ENCODE assay signal across 20 mouse cellular contexts in the genomic region with DNA sequence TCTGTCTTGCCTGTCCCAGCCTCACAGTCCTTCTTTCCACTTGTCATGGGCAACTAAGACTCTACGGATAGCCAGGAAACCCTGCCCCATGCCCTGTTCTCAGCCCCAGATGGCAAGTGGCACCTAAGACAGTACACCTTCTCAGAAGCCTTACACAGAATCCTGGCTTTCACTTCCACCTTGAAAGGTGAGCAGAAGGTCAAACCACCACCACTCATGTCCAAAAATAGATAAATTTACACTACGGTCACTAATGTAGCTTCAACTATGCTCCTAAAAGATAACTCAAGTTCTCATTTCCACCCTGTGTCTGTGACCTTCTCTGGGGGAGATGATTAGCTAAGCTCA. TPM values are rescaled to one million over a fixed set of nuclear protein-coding genes. Genes with fewer than 3 reads are reported as not detected.
A peak's percentile ranks its signal among the peaks of the same experiment; 100 is the strongest.
DNase-seq lines count a peak whose midpoint lies in the region; ATAC-seq and TF ChIP-seq lines count a peak whose summit lies in the region.
"Had no signal": no experiment of that assay in that cellular context is flagged by ENCODE, and none has a peak within 500 bp of the region (broad histone marks: within the 10 kb centered on the region; RNA-seq: fewer than 3 reads in every experiment).

No protein-coding gene starts in this region.

- peak overlapping the region; percentile 62 for H3K27ac ChIP-seq in heart, embryonic 16.5 days (ENCODE audit: low read length)
- H3K27ac ChIP-seq in lung, postnatal 0 days (ENCODE audit: low read length): no peak overlapping the region
- peak overlapping the region; percentile 85 for H3K27ac ChIP-seq in bone marrow macrophage, adult 2 months (ENCODE audit: insufficient read depth, low read depth, low read length)
- peak overlapping the region; percentile 96 for H3K27ac ChIP-seq in macrophage
- H3K27ac ChIP-seq in midbrain, postnatal 0 days (ENCODE audit: low read depth, low read length): no peak overlapping the region
- H3K27ac ChIP-seq: hindbrain, embryonic 13.5 days; lung, embryonic 15.5 days; neural tube, embryonic 13.5 days; stomach, embryonic 15.5 days had no signal

- H3K27me3 ChIP-seq in heart, embryonic 16.5 days (ENCODE audit: control insufficient read depth, insufficient read depth, low read length): no peaks in the 10 kb centered on the region
- H3K27me3 ChIP-seq in lung, postnatal 0 days (replicated peaks; ENCODE audit: insufficient read depth, low read length): no peaks in the 10 kb centered on the region
- no peaks in the 10 kb centered on the region for H3K27me3 ChIP-seq in midbrain, postnatal 0 days (ENCODE audit: insufficient read depth, low read length)
- H3K27me3 ChIP-seq: hindbrain, embryonic 13.5 days; lung, embryonic 15.5 days; neural tube, embryonic 13.5 days; stomach, embryonic 15.5 days had no signal

- no peak overlapping the region for H3K4me3 ChIP-seq in heart, embryonic 16.5 days (ENCODE audit: low read length)
- H3K4me3 ChIP-seq in lung, postnatal 0 days (ENCODE audit: low read depth, low read length): no peak overlapping the region
- peak overlapping the region; percentile 17 for H3K4me3 ChIP-seq in bone marrow macrophage, adult 2 months (ENCODE audit: insufficient read depth, low read length)
- no peak overlapping the region for H3K4me3 ChIP-seq in macrophage (ENCODE audit: inconsistent target)
- no peak overlapping the region for H3K4me3 ChIP-seq in midbrain, postnatal 0 days (ENCODE audit: low read depth, low read length)
- H3K4me3 ChIP-seq: erythroblast, embryonic 14.5 days; hindbrain, embryonic 13.5 days; lung, embryonic 15.5 days; neural tube, embryonic 13.5 days; stomach, embryonic 15.5 days had no signal

- ATAC-seq in heart, embryonic 16.5 days (replicated peaks; ENCODE audit: extremely low read depth, insufficient read depth, low FRiP score): no peak
- ATAC-seq in lung, postnatal 0 days: no peak
- no peak for ATAC-seq in midbrain, postnatal 0 days (ENCODE audit: low FRiP score)
- ATAC-seq: forebrain, embryonic 14.5 days had no signal

- peaks cover 38% of the 10 kb centered on the region for H3K4me1 ChIP-seq in heart, embryonic 16.5 days (ENCODE audit: control insufficient read depth, insufficient read depth, low read length)
- H3K4me1 ChIP-seq in lung, postnatal 0 days (ENCODE audit: insufficient read depth, low read depth, low read length): peaks cover 5% of the 10 kb centered on the region; the same call in 1 of the 2 replicates
- peaks cover 70% of the 10 kb centered on the region for H3K4me1 ChIP-seq in bone marrow macrophage, adult 2 months (ENCODE audit: control insufficient read depth, insufficient read depth, low read length)
- H3K4me1 ChIP-seq in midbrain, postnatal 0 days (ENCODE audit: insufficient read depth, low read length): no peaks in the 10 kb centered on the region
- H3K4me1 ChIP-seq: hindbrain, embryonic 13.5 days; neural tube, embryonic 13.5 days had no signal

- TF ChIP-seq POLR2A in bone marrow macrophage, adult 2 months (IDR thresholded peaks at IDR 0.05; ENCODE audit: borderline replicate concordance, low read depth, low read length): no peak

- 0 out of 2 replicates have a peak, but pooled peaks cover 5% of the 10 kb centered on the region for H3K9me3 ChIP-seq in heart, embryonic 16.5 days (replicated peaks; ENCODE audit: control insufficient read depth, low read length)
- H3K9me3 ChIP-seq in lung, postnatal 0 days (ENCODE audit: low read length): no peaks in the 10 kb centered on the region
- H3K9me3 ChIP-seq in midbrain, postnatal 0 days (ENCODE audit: low read length): no peaks in the 10 kb centered on the region
- H3K9me3 ChIP-seq: lung, embryonic 15.5 days; neural tube, embryonic 13.5 days; stomach, embryonic 15.5 days had no signal

- peaks cover 85% of the 10 kb centered on the region for H3K79me2 ChIP-seq in macrophage (ENCODE audit: inconsistent target)

- peaks cover 8% of the 10 kb centered on the region for H3K36me3 ChIP-seq in heart, embryonic 16.5 days (ENCODE audit: control insufficient read depth, insufficient read depth)
- no peaks in the 10 kb centered on the region for H3K36me3 ChIP-seq in lung, postnatal 0 days (ENCODE audit: insufficient read depth, low read length)
- peaks cover 16% of the 10 kb centered on the region for H3K36me3 ChIP-seq in macrophage (ENCODE audit: inconsistent target)
- no peaks in the 10 kb centered on the region for H3K36me3 ChIP-seq in midbrain, postnatal 0 days (ENCODE audit: insufficient read depth, low read length)
- H3K36me3 ChIP-seq: hindbrain, embryonic 13.5 days; lung, embryonic 15.5 days; neural tube, embryonic 13.5 days; stomach, embryonic 15.5 days had no signal

- no peak overlapping the region for H3K9ac ChIP-seq in heart, embryonic 16.5 days (ENCODE audit: low read length)
- H3K9ac ChIP-seq in lung, postnatal 0 days (replicated peaks; ENCODE audit: low read depth): no peak overlapping the region
- H3K9ac ChIP-seq in midbrain, postnatal 0 days (replicated peaks; ENCODE audit: low read length, poor library complexity, severe bottlenecking): no peak overlapping the region
- H3K9ac ChIP-seq: hindbrain, embryonic 13.5 days; lung, embryonic 15.5 days; neural tube, embryonic 13.5 days; stomach, embryonic 15.5 days had no signal

- no peak for TF ChIP-seq CTCF in lung, postnatal 0 days (IDR thresholded peaks at IDR 0.05)
- TF ChIP-seq CTCF in bone marrow macrophage, adult 2 months (IDR thresholded peaks at IDR 0.05; ENCODE audit: low read depth, low read length): no peak
- no peak for TF ChIP-seq CTCF in midbrain, postnatal 0 days (IDR thresholded peaks at IDR 0.05)

- no peak for TF ChIP-seq EP300 in lung, postnatal 0 days (IDR thresholded peaks at IDR 0.05)

- no peak overlapping the region for H3K4me2 ChIP-seq in heart, embryonic 16.5 days (ENCODE audit: low read depth, low read length)
- H3K4me2 ChIP-seq in lung, postnatal 0 days (replicated peaks; ENCODE audit: low read depth, low read length): no peak overlapping the region
- H3K4me2 ChIP-seq in midbrain, postnatal 0 days (ENCODE audit: low read depth, low read length, poor library complexity, severe bottlenecking): no peak overlapping the region
- H3K4me2 ChIP-seq: hindbrain, embryonic 13.5 days; liver, embryonic 11.5 days; lung, embryonic 15.5 days; neural tube, embryonic 13.5 days; stomach, embryonic 15.5 days had no signal

- no peak for DNase-seq in heart, adult 18-20 months
- DNase-seq in lung, postnatal 0 days (ENCODE audit: low spot score): peak; percentile 24
- DNase-seq in lung, postnatal 10 days: no peak
- DNase-seq in midbrain, postnatal 0 days (ENCODE audit: low spot score): no peak
- no peak for DNase-seq in adrenal gland, postnatal 10 days
- DNase-seq: cerebellum, adult 18-20 months; gastrocnemius, postnatal 36 days; layer of hippocampus, postnatal 36 days; thymus, adult 2 months had no signal

- WGBS in heart, embryonic 16.5 days: 45% methylated on average over 2 of the region's 2 CpGs
- 77% methylated on average over 2 of the region's 2 CpGs for WGBS in lung, postnatal 0 days
- WGBS in macrophage (ENCODE audit: missing documents): 42% methylated on average over 2 of the region's 2 CpGs
- WGBS in midbrain, postnatal 0 days: 94% methylated on average over 2 of the region's 2 CpGs

RNA-seq across cellular contexts. Expression of a gene that starts 15.0 kb away (rescaled TPM):
- polyA plus RNA-seq in heart, embryonic 16.5 days (2015; fragmentation: Nextera tagmentation; extraction: Ambion mirVana): 44.7 and 47.8 TPM in 2 replicates
- total RNA-seq in heart, adult 18-20 months (2021): 10 to 100 TPM; 17.4 to 20.5 TPM
- polyA plus RNA-seq in lung, postnatal 0 days (2015; fragmentation: Nextera tagmentation; extraction: Ambion mirVana): 17.8 and 19.9 TPM in 2 replicates
- polyA plus RNA-seq in bone marrow macrophage, adult 2 months (2012; ENCODE audit: insufficient read depth, insufficient read length, missing spikeins): 12.2 and 12.5 TPM in 2 replicates
- 100 to 1,000 TPM in 16 of 26 experiments, 10 to 100 TPM in 10; 27.6 to 226 (median 130) TPM for total RNA-seq in macrophage (2018; cell fraction: chromatin; rRNA removed)
- 100 to 1,000 TPM in 15 of 26 experiments, 10 to 100 TPM in 11; 37.4 to 240 (median 123) TPM for total RNA-seq in macrophage (2018; cell fraction: cytosol; rRNA removed)
- total RNA-seq in macrophage (2018; cell fraction: nucleus; rRNA removed): 100 to 1,000 TPM in 19 of 26 experiments, 10 to 100 TPM in 7; 23.3 to 210 (median 160) TPM
- polyA plus RNA-seq in macrophage (2018): 31.9 to 52.1 TPM (median 35.7 TPM) in 3 replicates
- 0.28 and 0.60 TPM in 2 replicates for total RNA-seq in midbrain, postnatal 0 days (2014; rRNA removed)
- polyA plus RNA-seq in midbrain, postnatal 0 days (2015; fragmentation: Nextera tagmentation; extraction: Ambion mirVana): 0.58 and 0.72 TPM in 2 replicates
- total RNA-seq in adrenal gland, postnatal 10 days (2021): 1 to 10 TPM; 5.1 to 5.7 TPM
- total RNA-seq: megakaryocyte-erythroid progenitor cell, adult 5-6 weeks had no signal

RNA-seq across cellular contexts. Expression of a gene that starts 33.8 kb away (rescaled TPM):
- 90.8 and 93.1 TPM in 2 replicates for polyA plus RNA-seq in heart, embryonic 16.5 days (2015; fragmentation: Nextera tagmentation; extraction: Ambion mirVana)
- total RNA-seq in heart, adult 18-20 months (2021): 10 to 100 TPM; 30.1 to 34.4 TPM
- polyA plus RNA-seq in lung, postnatal 0 days (2015; fragmentation: Nextera tagmentation; extraction: Ambion mirVana): 201 and 223 TPM in 2 replicates
- polyA plus RNA-seq in bone marrow macrophage, adult 2 months (2012; ENCODE audit: insufficient read depth, insufficient read length, missing spikeins): 45.1 and 48.0 TPM in 2 replicates
- total RNA-seq in macrophage (2018; cell fraction: chromatin; rRNA removed): 100 to 1,000 TPM in 4 of 26 experiments, 10 to 100 TPM in 22; 27.5 to 110 (median 70.6) TPM
- total RNA-seq in macrophage (2018; cell fraction: cytosol; rRNA removed): 10 to 100 TPM; 24.7 to 46.5 (median 36.7) TPM
- 10 to 100 TPM; 25.5 to 74.3 (median 54.0) TPM for total RNA-seq in macrophage (2018; cell fraction: nucleus; rRNA removed)
- 30.7 to 40.1 TPM (median 32.9 TPM) in 3 replicates for polyA plus RNA-seq in macrophage (2018)
- total RNA-seq in midbrain, postnatal 0 days (2014; rRNA removed): 88.6 and 89.7 TPM in 2 replicates
- 106 and 118 TPM in 2 replicates for polyA plus RNA-seq in midbrain, postnatal 0 days (2015; fragmentation: Nextera tagmentation; extraction: Ambion mirVana)
- 10 to 100 TPM; 60.9 to 63.3 TPM for total RNA-seq in adrenal gland, postnatal 10 days (2021)

Comparison
In these comparisons a context has a peak if more than half of its experiments do, and no peak if none do; other contexts are left out.
1. H3K27ac ChIP-seq: peak in heart, embryonic 16.5 days (single experiment), bone marrow macrophage, adult 2 months (single experiment) and macrophage (single experiment); none in lung, postnatal 0 days (single experiment) and midbrain, postnatal 0 days (single experiment).